Mouse (Mus musculus): Measurements from ENCODE around the gene Timp3. TPM values are rescaled to one million over a fixed set of nuclear protein-coding genes. Genes with fewer than 3 reads are reported as not detected.

The Timp3 gene
- total and polyA plus RNA-seq, 3 experiments = not detected

DNA sequence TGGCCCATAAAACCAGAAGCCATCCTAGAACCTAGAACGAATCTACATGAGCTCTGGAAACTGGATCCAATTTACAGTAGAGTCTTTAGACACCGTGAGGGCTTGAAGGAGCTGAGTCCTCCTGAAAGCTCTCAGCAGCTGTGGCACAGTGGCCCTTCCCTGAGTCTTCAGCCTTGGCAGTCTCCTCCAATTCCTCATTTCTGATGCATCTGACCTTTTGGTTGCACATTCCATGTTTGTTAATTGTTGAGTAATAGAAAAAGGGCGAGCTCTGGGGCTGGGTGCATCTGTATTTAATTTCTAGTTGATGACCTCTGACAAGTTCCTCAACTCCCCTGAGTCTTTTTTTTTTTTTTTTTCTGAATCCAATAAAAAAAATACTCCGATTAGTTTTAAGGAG is 28.0 kb downstream of the Timp3 start (continued):
- TF ChIP-seq ELF1 (IDR thresholded peaks at IDR 0.05; ENCODE audit: low read depth, low read length) = no peak

- no peak overlapping the region for H3K4me3 ChIP-seq (ENCODE audit: control insufficient read depth in 1 of 2, insufficient read depth in 1 of 2, low read depth in 2 of 2, low read length in 2 of 2)
- H3K4me1 ChIP-seq (ENCODE audit: control insufficient read depth in 1 of 2, insufficient read depth in 2 of 2, low read length in 2 of 2) = no peaks in the 10 kb centered on the region
- H3K36me3 ChIP-seq (ENCODE audit: control insufficient read depth in 1 of 2, insufficient read depth in 2 of 2, low read length in 2 of 2) = no peaks in the 10 kb centered on the region
- no peak overlapping the region for H3K9ac ChIP-seq (ENCODE audit: control insufficient read depth, low read depth, low read length, poor library complexity, severe bottlenecking)
- H3K27me3 ChIP-seq (ENCODE audit: control insufficient read depth in 1 of 2, insufficient read depth in 2 of 2, low read length in 2 of 2) = no peaks in the 10 kb centered on the region
- TF ChIP-seq MXI1 (IDR thresholded peaks at IDR 0.05; ENCODE audit: low read depth, low read length) (no peak), USF2 (IDR thresholded peaks at IDR 0.05; ENCODE audit: borderline replicate concordance in 1 of 2, insufficient read depth in 1 of 2, low read depth in 1 of 2, low read length in 2 of 2) (no peak), EP300 (IDR thresholded peaks at IDR 0.05; ENCODE audit: low read depth in 1 of 2, low read length in 2 of 2) (no peak), ZC3H11A (IDR thresholded peaks at IDR 0.05; ENCODE audit: low read depth, low read length) (no peak), ZNF384 (IDR thresholded peaks at IDR 0.05; ENCODE audit: low read depth, low read length) (no peak), MAX (IDR thresholded peaks at IDR 0.05; ENCODE audit: low read length) (no peak), ELF1 (IDR thresholded peaks at IDR 0.05; ENCODE audit: low read depth, low read length) (no peak), KAT2A (conservative IDR thresholded peaks at IDR 0.05; ENCODE audit: low read depth, low read length) (no peak), RAD21 (IDR thresholded peaks at IDR 0.05; ENCODE audit: low read depth, low read length) (no peak), GABPA (IDR thresholded peaks at IDR 0.05; ENCODE audit: low read depth, low read length) (no peak), ETS1 (IDR thresholded peaks at IDR 0.05; ENCODE audit: low read depth, low read length) (no peak), MEF2A (IDR thresholded peaks at IDR 0.05; ENCODE audit: extremely low read depth, insufficient replicate concordance, low read depth, low read length, poor library complexity, severe bottlenecking) (no peak), UBTF (IDR thresholded peaks at IDR 0.05; ENCODE audit: borderline replicate concordance, insufficient read depth, low read depth, low read length) (no peak), CTCF (IDR thresholded peaks at IDR 0.05 in 2 of 3, conservative IDR thresholded peaks at IDR 0.05 in 1 of 3; ENCODE audit: control insufficient read depth in 1 of 3, insufficient read depth in 1 of 3, low read depth in 2 of 3, low read length in 3 of 3, poor library complexity in 1 of 3, severe bottlenecking in 1 of 3) (no peak), MYB (IDR thresholded peaks at IDR 0.05; ENCODE audit: low read depth, low read length) (no peak), SIN3A (IDR thresholded peaks at IDR 0.05; ENCODE audit: low read length) (no peak), POLR2AphosphoS2 (IDR thresholded peaks at IDR 0.05; ENCODE audit: low read length) (no peak), JUND (IDR thresholded peaks at IDR 0.05; ENCODE audit: low read depth, low read length) (no peak), POLR2AphosphoS5 (IDR thresholded peaks at IDR 0.05; ENCODE audit: borderline replicate concordance, low read depth, low read length) (no peak)
- DNase-seq (ENCODE audit: low read depth, low spot score) = no peak
- no peaks in the 10 kb centered on the region for H3K9me3 ChIP-seq (replicated peaks; ENCODE audit: insufficient read depth, low read length)
- no peaks in the 10 kb centered on the region for H3K79me2 ChIP-seq (ENCODE audit: control insufficient read depth, insufficient read depth, low read length, poor library complexity)
- H3K27ac ChIP-seq (ENCODE audit: control insufficient read depth, low read depth, low read length) = no peak overlapping the region
Observed at GRCm38 (mm10) chr10:86328691-86329090, 28.5 kb downstream of the Timp3 start.

All from MEL (cell line).